Mouse (Mus musculus): ENCODE results near the gene Farp2. TPM values are rescaled to one million over a fixed set of nuclear protein-coding genes. Genes with fewer than 3 reads are reported as not detected.
A peak's percentile ranks its signal among the peaks of the same experiment; 100 is the strongest.

Farp2 gene
- polyA plus RNA-seq, 1 experiment from 2014 or later: 7.0 TPM

DNA sequence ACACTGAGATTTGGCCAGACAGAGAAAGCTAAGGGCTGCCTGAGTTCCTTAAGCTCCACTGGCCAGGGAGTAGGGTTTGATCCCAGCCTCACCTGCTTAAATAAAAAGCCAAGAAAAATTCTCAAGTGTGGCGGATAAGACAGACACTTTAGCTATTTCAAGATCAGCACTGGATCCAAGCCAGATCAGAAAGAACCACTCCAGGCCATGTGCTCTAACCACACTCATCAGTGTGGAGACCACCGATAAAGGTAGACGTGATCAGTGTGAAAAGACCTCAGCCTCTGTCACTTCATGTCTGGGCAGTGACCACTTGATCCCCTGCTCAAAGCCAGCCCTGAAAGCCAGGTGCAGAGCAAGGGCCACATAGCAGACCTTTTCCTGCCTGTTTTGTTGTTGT is 120.8 kb downstream of the Farp2 start:
- no peak overlapping the region for H3K9ac ChIP-seq (ENCODE audit: low read length)
- H3K4me2 ChIP-seq (ENCODE audit: low read depth, severe bottlenecking): no peak overlapping the region
- ATAC-seq (ENCODE audit: insufficient number of reproducible peaks, low FRiP score, low TSS enrichment, low read depth): no peak
- no peaks in the 10 kb centered on the region for H3K9me3 ChIP-seq (ENCODE audit: control insufficient read depth, low read length)
- peaks cover 12% of the 10 kb centered on the region for H3K4me1 ChIP-seq (ENCODE audit: control insufficient read depth, insufficient read depth, low read length)
- H3K4me3 ChIP-seq (ENCODE audit: low read depth, low read length): no peak overlapping the region
- H3K27me3 ChIP-seq (ENCODE audit: control insufficient read depth, insufficient read depth, low read length): no peaks in the 10 kb centered on the region
- peaks cover 6% of the 10 kb centered on the region; the same call in 1 of the 2 replicates for H3K36me3 ChIP-seq (ENCODE audit: control insufficient read depth, insufficient read depth, low read length)
- DNase-seq (ENCODE audit: low spot score): no peak
- WGBS: 96% methylated on average over 3 of the region's 3 CpGs
- no peak overlapping the region for H3K27ac ChIP-seq (replicated peaks; ENCODE audit: low read depth, low read length)

DNA sequence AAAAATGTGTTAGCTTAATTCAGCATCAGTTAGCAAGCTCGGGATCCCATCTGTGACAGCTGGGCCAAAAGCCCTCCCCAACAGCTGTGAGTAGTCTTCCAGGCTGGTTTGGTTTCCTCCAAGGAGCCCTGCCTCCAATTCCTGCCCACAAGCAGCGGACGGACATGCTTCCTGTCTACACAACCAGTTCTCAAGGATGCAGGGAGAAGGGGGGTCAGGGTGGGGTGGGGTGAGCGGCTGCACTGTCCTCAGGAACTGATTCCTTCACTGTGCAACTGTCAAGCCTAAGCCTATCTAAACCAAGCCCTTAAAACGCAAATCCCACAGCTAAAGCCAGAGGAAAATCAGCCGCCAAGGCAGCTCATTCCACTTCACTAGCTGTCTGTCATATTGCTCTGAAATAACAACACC is 122.6 kb downstream of the Farp2 start:
- ATAC-seq (ENCODE audit: insufficient number of reproducible peaks, low FRiP score, low TSS enrichment, low read depth) (no peak), DNase-seq (ENCODE audit: low spot score) (peak; percentile 35)
- WGBS: 18% methylated on average over 6 of the region's 6 CpGs
- H3K27me3 ChIP-seq (ENCODE audit: control insufficient read depth, insufficient read depth, low read length): no peaks in the 10 kb centered on the region
- H3K9me3 ChIP-seq (ENCODE audit: control insufficient read depth, low read length): no peaks in the 10 kb centered on the region
- peak overlapping the region; percentile 75 for H3K9ac ChIP-seq (ENCODE audit: low read length)
- H3K36me3 ChIP-seq (ENCODE audit: control insufficient read depth, insufficient read depth, low read length): no peaks in the 10 kb centered on the region
- no peak overlapping the region for H3K27ac ChIP-seq (replicated peaks; ENCODE audit: low read depth, low read length)
- H3K4me1 ChIP-seq (ENCODE audit: control insufficient read depth, insufficient read depth, low read length): peaks cover 12% of the 10 kb centered on the region
- H3K4me2 ChIP-seq (ENCODE audit: low read depth, severe bottlenecking): peak overlapping the region; percentile 79
- H3K4me3 ChIP-seq (ENCODE audit: low read depth, low read length): peak overlapping the region; percentile 94

DNA sequence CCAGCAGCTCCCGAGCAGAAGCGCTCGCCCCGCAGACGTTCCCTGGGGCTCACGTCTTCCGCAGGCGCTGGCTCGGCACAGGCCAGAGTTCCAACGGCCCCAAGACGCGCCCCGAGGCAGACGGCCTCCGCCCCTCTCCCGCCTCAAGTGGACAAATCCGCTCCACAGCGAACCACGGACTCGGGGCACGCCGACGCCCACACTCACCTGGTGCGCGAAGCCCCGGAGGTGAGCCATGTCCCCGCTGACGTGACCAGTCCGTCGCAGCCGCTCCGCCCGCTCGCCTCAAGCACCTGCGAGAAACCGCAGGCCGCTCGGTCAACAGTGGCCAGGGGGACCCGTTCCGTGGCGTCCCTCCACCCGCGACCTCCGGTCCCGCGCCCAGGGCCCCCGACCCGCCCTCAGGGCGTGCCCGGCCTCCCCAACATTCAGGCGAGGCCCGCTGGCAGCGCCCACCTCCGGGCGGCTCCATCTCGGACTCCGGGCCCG is 123.3 kb downstream of the Farp2 start:
- Histone ChIP-seq H3K27ac (replicated peaks; ENCODE audit: low read depth, low read length) (peak overlapping the region; percentile 30; the same call in 1 of the 2 replicates), H3K36me3 (ENCODE audit: control insufficient read depth, insufficient read depth, low read length) (no peaks in the 10 kb centered on the region), H3K4me3 (ENCODE audit: low read depth, low read length) (peak overlapping the region; percentile 94), H3K9ac (ENCODE audit: low read length) (peak overlapping the region; percentile 75), H3K4me1 (ENCODE audit: control insufficient read depth, insufficient read depth, low read length) (peaks cover 12% of the 10 kb centered on the region), H3K9me3 (ENCODE audit: control insufficient read depth, low read length) (no peaks in the 10 kb centered on the region), H3K27me3 (ENCODE audit: control insufficient read depth, insufficient read depth, low read length) (no peaks in the 10 kb centered on the region), H3K4me2 (ENCODE audit: low read depth, severe bottlenecking) (peak overlapping the region; percentile 79)
- DNase-seq (ENCODE audit: low spot score) (no peak), ATAC-seq (ENCODE audit: insufficient number of reproducible peaks, low FRiP score, low TSS enrichment, low read depth) (peak; percentile 40)
- WGBS: under 1% methylated on average over 58 of the region's 58 CpGs

DNA sequence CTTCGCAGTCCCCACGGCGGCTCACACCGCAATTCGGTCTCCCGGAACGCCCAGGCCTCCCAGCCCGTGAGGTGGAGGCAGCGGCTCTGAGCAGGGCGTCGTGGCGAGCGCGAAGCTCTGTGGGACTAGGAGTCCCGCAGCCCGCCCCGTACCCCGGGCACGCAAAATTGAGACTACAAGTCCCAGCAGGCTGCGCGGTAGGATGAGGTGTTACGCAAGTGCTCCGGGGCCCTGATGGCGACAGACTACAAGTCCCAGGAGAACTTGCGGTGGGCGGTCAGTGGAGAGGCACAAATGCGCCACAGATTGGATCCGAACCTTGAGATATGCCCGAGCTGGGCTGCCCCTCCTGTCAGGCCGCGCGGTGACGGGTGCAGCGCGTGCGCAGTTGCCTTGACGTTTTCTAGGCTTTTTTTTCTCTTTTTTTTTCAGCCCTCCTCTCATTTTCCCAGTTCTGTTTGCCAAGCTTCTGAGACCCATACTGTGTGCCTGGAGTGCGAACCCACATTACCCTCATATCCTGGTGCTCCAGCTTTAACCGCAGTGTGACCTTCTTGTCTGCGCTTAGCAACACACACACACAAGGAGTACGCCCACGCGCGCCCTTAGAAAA is 123.8 kb downstream of the Farp2 start:
- H3K9me3 ChIP-seq (ENCODE audit: control insufficient read depth, low read length): no peaks in the 10 kb centered on the region
- H3K27me3 ChIP-seq (ENCODE audit: control insufficient read depth, insufficient read depth, low read length): no peaks in the 10 kb centered on the region
- H3K4me1 ChIP-seq (ENCODE audit: control insufficient read depth, insufficient read depth, low read length): peaks cover 12% of the 10 kb centered on the region
- peak overlapping the region; percentile 94 for H3K4me3 ChIP-seq (ENCODE audit: low read depth, low read length)
- 2% methylated on average over 44 of the region's 44 CpGs for WGBS
- peak; percentile 99 for DNase-seq (ENCODE audit: low spot score)
- peak; percentile 97 for ATAC-seq (ENCODE audit: insufficient number of reproducible peaks, low FRiP score, low TSS enrichment, low read depth)
- H3K9ac ChIP-seq (ENCODE audit: low read length): peak overlapping the region; percentile 75
- H3K36me3 ChIP-seq (ENCODE audit: control insufficient read depth, insufficient read depth, low read length): no peaks in the 10 kb centered on the region
- H3K27ac ChIP-seq (replicated peaks; ENCODE audit: low read depth, low read length): peak overlapping the region; percentile 30; the same call in 1 of the 2 replicates
- peak overlapping the region; percentile 79 for H3K4me2 ChIP-seq (ENCODE audit: low read depth, severe bottlenecking)

DNA sequence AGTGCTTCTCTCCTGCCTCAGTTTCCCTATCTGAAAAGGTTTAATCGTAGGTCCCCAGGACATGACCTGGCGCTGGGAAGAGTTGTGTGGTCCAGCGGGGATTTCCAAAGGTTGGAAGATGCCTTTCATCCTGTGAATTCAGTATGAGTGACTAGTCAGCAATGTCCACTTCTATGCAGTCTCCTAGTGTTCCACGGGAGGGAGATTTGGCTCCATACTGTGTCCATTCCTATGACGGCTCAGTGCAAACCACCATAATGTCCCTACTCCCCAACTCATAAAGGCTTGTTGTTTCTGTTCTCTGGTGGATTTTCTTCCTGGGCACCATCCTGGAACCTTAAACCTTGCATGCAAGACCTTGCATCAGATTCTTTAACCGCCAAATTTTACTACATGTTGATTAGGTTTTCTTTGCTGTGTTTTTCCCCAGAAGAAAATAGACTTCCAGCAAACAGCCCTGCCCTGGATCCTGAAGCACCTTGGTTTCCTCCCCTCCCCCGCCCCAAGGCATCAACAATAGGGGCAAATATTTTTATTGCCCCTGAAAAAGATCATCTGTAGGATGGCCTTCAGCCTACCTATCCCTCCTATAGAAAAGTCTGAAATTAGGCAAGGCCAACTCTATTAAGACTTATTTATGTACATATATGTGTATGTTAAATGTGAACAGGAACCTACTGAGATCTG is 124.5 kb downstream of the Farp2 start:
- H3K27me3 ChIP-seq (ENCODE audit: control insufficient read depth, insufficient read depth, low read length): no peaks in the 10 kb centered on the region
- 30% methylated on average over 7 of the region's 7 CpGs for WGBS
- peak overlapping the region; percentile 55 for H3K4me2 ChIP-seq (ENCODE audit: low read depth, severe bottlenecking)
- peak overlapping the region; percentile 35 for H3K9ac ChIP-seq (ENCODE audit: low read length)
- peak; percentile 2; the same call in 1 of the 2 replicates for ATAC-seq (ENCODE audit: insufficient number of reproducible peaks, low FRiP score, low TSS enrichment, low read depth)
- no peak for DNase-seq (ENCODE audit: low spot score)
- H3K9me3 ChIP-seq (ENCODE audit: control insufficient read depth, low read length): no peaks in the 10 kb centered on the region
- no peaks in the 10 kb centered on the region for H3K36me3 ChIP-seq (ENCODE audit: control insufficient read depth, insufficient read depth, low read length)
- 0 out of 2 replicates have a peak overlapping the region, but pooled peaks have one; percentile 22 for H3K27ac ChIP-seq (replicated peaks; ENCODE audit: low read depth, low read length)
- H3K4me3 ChIP-seq (ENCODE audit: low read depth, low read length): peak overlapping the region; percentile 94
- H3K4me1 ChIP-seq (ENCODE audit: control insufficient read depth, insufficient read depth, low read length): peaks cover 12% of the 10 kb centered on the region

DNA sequence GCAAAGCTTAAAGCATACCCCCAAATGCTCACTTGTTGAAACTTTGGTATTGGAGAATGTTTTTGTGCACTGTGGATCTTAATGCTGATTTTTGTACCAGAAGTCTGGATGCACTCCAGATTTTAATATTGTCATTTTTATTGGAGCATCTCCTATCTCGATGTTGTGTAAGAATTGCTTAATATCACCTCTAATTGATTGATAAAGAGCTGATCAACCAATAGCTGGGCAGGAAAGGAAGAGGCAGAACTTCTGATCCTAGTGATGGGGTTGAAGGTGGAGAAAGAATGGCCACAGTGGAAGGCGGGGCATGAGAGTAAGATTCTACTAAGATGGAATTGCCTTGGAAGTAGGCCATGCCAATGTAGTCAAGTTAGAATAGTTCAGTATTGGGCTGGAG is 130.1 kb downstream of the Farp2 start:
- Histone ChIP-seq H3K4me1 (ENCODE audit: control insufficient read depth, insufficient read depth, low read length) (no peaks in the 10 kb centered on the region), H3K4me2 (ENCODE audit: low read depth, severe bottlenecking) (no peak overlapping the region), H3K36me3 (ENCODE audit: control insufficient read depth, insufficient read depth, low read length) (no peaks in the 10 kb centered on the region), H3K9me3 (ENCODE audit: control insufficient read depth, low read length) (no peaks in the 10 kb centered on the region), H3K9ac (ENCODE audit: low read length) (no peak overlapping the region), H3K4me3 (ENCODE audit: low read depth, low read length) (no peak overlapping the region), H3K27ac (replicated peaks; ENCODE audit: low read depth, low read length) (no peak overlapping the region), H3K27me3 (ENCODE audit: control insufficient read depth, insufficient read depth, low read length) (no peaks in the 10 kb centered on the region)
- ATAC-seq (ENCODE audit: insufficient number of reproducible peaks, low FRiP score, low TSS enrichment, low read depth) (no peak), DNase-seq (ENCODE audit: low spot score) (no peak)
- 85% methylated on average over 2 of the region's 2 CpGs for WGBS

DNA sequence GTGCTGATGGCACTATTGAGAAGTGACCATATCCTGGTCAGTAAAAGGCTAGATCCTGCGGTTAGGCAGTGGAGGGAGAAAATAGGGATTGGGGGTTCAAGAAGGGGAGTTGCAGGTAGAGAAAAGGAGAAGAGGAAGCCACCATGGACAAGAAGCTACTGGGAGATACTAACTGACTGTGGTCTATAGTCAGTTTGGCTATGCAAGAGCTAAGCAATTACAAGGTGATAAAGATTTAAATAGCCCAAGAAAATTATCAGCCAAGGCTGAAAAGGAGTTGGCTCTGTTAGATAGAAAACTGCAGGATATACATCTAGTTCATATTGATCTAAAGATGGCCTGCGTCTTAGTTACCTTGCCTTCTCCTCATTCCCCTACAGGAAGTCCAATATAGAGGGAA is 130.8 kb downstream of the Farp2 start:
- Histone ChIP-seq H3K27ac (replicated peaks; ENCODE audit: low read depth, low read length) (no peak overlapping the region), H3K9me3 (ENCODE audit: control insufficient read depth, low read length) (no peaks in the 10 kb centered on the region), H3K4me3 (ENCODE audit: low read depth, low read length) (no peak overlapping the region), H3K9ac (ENCODE audit: low read length) (no peak overlapping the region), H3K4me1 (ENCODE audit: control insufficient read depth, insufficient read depth, low read length) (no peaks in the 10 kb centered on the region), H3K36me3 (ENCODE audit: control insufficient read depth, insufficient read depth, low read length) (no peaks in the 10 kb centered on the region), H3K27me3 (ENCODE audit: control insufficient read depth, insufficient read depth, low read length) (no peaks in the 10 kb centered on the region), H3K4me2 (ENCODE audit: low read depth, severe bottlenecking) (no peak overlapping the region)
- ATAC-seq (ENCODE audit: insufficient number of reproducible peaks, low FRiP score, low TSS enrichment, low read depth) (no peak), DNase-seq (ENCODE audit: low spot score) (no peak)
- WGBS: 82% methylated on average over 2 of the region's 2 CpGs

DNA sequence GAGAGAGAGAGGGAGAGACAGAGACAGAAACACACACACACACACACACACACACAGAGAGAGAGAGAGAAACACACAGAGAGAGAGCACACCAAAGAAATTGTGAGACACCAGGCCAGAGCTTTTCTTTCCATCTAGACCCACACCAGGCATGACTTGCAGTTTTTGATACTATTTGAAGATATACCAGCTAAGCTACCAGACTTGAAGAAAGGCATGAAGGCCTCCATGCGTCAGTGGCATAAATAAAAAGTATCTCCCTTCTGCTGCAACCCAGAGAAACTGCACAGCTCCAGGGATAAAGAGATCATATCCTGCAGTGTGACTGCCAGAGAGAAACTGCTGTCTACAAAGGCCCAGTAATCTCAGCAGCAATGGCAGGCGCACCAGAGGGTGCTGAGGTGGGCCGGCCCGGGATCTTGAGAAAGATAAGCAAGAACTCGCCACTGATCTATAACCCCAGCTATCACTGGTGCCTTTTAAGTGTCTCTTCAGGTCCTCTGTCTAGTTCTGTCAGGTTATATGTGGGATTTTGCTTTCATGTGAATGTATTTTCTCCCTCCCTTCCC is 137.8 kb downstream of the Farp2 start:
- H3K27me3 ChIP-seq (ENCODE audit: control insufficient read depth, insufficient read depth, low read length): no peaks in the 10 kb centered on the region
- H3K36me3 ChIP-seq (ENCODE audit: control insufficient read depth, insufficient read depth, low read length): no peaks in the 10 kb centered on the region
- no peak overlapping the region for H3K9ac ChIP-seq (ENCODE audit: low read length)
- H3K27ac ChIP-seq (replicated peaks; ENCODE audit: low read depth, low read length): no peak overlapping the region
- no peak overlapping the region for H3K4me3 ChIP-seq (ENCODE audit: low read depth, low read length)
- WGBS: 84% methylated on average over 5 of the region's 5 CpGs
- no peak overlapping the region for H3K4me2 ChIP-seq (ENCODE audit: low read depth, severe bottlenecking)
- H3K4me1 ChIP-seq (ENCODE audit: control insufficient read depth, insufficient read depth, low read length): no peaks in the 10 kb centered on the region
- no peaks in the 10 kb centered on the region for H3K9me3 ChIP-seq (ENCODE audit: control insufficient read depth, low read length)
- DNase-seq (ENCODE audit: low spot score) (no peak), ATAC-seq (ENCODE audit: insufficient number of reproducible peaks, low FRiP score, low TSS enrichment, low read depth) (no peak)

Data from limb, embryonic 11.5 days (tissue).